Mouse (Mus musculus): ENCODE data around the gene Carm1. TPM values are rescaled to one million over a fixed set of nuclear protein-coding genes. Genes with fewer than 3 reads are reported as not detected.
A peak's percentile ranks its signal among the peaks of the same experiment; 100 is the strongest.

The Carm1 gene
- polyA plus RNA-seq, 1 experiment from 2014 or later: 10.8 TPM

- H3K9me3 ChIP-seq (ENCODE audit: low read length): no peaks in the 10 kb centered on the region
- DNase-seq (ENCODE audit: low spot score) (no peak), ATAC-seq (no peak)
- TF ChIP-seq EP300 (IDR thresholded peaks at IDR 0.05): no peak
- H3K9ac ChIP-seq (replicated peaks; ENCODE audit: low read depth): no peak overlapping the region
- H3K27me3 ChIP-seq (replicated peaks; ENCODE audit: insufficient read depth, low read length): no peaks in the 10 kb centered on the region
- 89% methylated on average over 15 of the region's 15 CpGs for WGBS
- no peak overlapping the region for H3K4me2 ChIP-seq (replicated peaks; ENCODE audit: low read depth, low read length)
- peaks cover 22% of the 10 kb centered on the region for H3K36me3 ChIP-seq (ENCODE audit: insufficient read depth, low read length)
- H3K4me1 ChIP-seq (ENCODE audit: insufficient read depth, low read depth, low read length): no peaks in the 10 kb centered on the region
- no peak overlapping the region for H3K27ac ChIP-seq (ENCODE audit: low read length)
- no peak overlapping the region for H3K4me3 ChIP-seq (ENCODE audit: low read depth, low read length)
Observed at GRCm38 (mm10) chr9:21507753-21508430, 38.8 kb upstream of the Carm1 start.

GRCm38 (mm10) chr9:21508871-21509404, 37.8 kb upstream of the Carm1 start:
- TF ChIP-seq EP300 (IDR thresholded peaks at IDR 0.05): no peak
- H3K4me2 ChIP-seq (replicated peaks; ENCODE audit: low read depth, low read length): peak overlapping the region; percentile 58; the same call in 1 of the 2 replicates

GRCm38 (mm10) chr9:21509772-21510688, 36.7 kb upstream of the Carm1 start, which contains the start of gene Tmed1:
Gene Tmed1, minus strand, starts transcription at chr9:21510252.
- Histone ChIP-seq H3K27me3 (replicated peaks; ENCODE audit: insufficient read depth, low read length) (no peaks in the 10 kb centered on the region), H3K27ac (ENCODE audit: low read length) (peak within 1 kb of the TSS; percentile 88), H3K4me1 (ENCODE audit: insufficient read depth, low read depth, low read length) (no peaks in the 10 kb centered on the region), H3K4me2 (replicated peaks; ENCODE audit: low read depth, low read length) (peak within 1 kb of the TSS; percentile 58), H3K36me3 (ENCODE audit: insufficient read depth, low read length) (peaks cover 17% of the 10 kb centered on the region), H3K4me3 (ENCODE audit: low read depth, low read length) (peak within 1 kb of the TSS; percentile 53), H3K9ac (replicated peaks; ENCODE audit: low read depth) (peak within 1 kb of the TSS; percentile 45; the same call in 1 of the 2 replicates), H3K9me3 (ENCODE audit: low read length) (no peaks in the 10 kb centered on the region)
- under 1% methylated on average over 44 of the region's 44 CpGs for WGBS
- TF ChIP-seq EP300 (IDR thresholded peaks at IDR 0.05) (peak; percentile 92), CTCF (IDR thresholded peaks at IDR 0.05) (no peak)
- DNase-seq (ENCODE audit: low spot score): peak; percentile 99
- peak; percentile 98 for ATAC-seq

More at GRCm38 (mm10) chr9:21508871-21509404, 37.8 kb upstream of the Carm1 start:
- Histone ChIP-seq H3K36me3 (ENCODE audit: insufficient read depth, low read length) (peaks cover 22% of the 10 kb centered on the region), H3K9ac (replicated peaks; ENCODE audit: low read depth) (no peak overlapping the region), H3K27me3 (replicated peaks; ENCODE audit: insufficient read depth, low read length) (no peaks in the 10 kb centered on the region), H3K4me1 (ENCODE audit: insufficient read depth, low read depth, low read length) (no peaks in the 10 kb centered on the region), H3K4me3 (ENCODE audit: low read depth, low read length) (no peak overlapping the region), H3K27ac (ENCODE audit: low read length) (no peak overlapping the region), H3K9me3 (ENCODE audit: low read length) (no peaks in the 10 kb centered on the region)
- ATAC-seq (no peak), DNase-seq (ENCODE audit: low spot score) (no peak)
- WGBS: 55% methylated on average over 7 of the region's 7 CpGs

- Histone ChIP-seq H3K27me3 (replicated peaks; ENCODE audit: insufficient read depth, low read length) (no peaks in the 10 kb centered on the region), H3K4me2 (replicated peaks; ENCODE audit: low read depth, low read length) (peak overlapping the region; percentile 58), H3K4me1 (ENCODE audit: insufficient read depth, low read depth, low read length) (no peaks in the 10 kb centered on the region), H3K9me3 (ENCODE audit: low read length) (no peaks in the 10 kb centered on the region), H3K4me3 (ENCODE audit: low read depth, low read length) (peak overlapping the region; percentile 53), H3K9ac (replicated peaks; ENCODE audit: low read depth) (0 out of 2 replicates have a peak overlapping the region, but pooled peaks have one; percentile 33), H3K27ac (ENCODE audit: low read length) (no peak overlapping the region), H3K36me3 (ENCODE audit: insufficient read depth, low read length) (peaks cover 14% of the 10 kb centered on the region; the same call in 1 of the 2 replicates)
- TF ChIP-seq CTCF (IDR thresholded peaks at IDR 0.05) (no peak), EP300 (IDR thresholded peaks at IDR 0.05) (no peak)
- no peak for DNase-seq (ENCODE audit: low spot score)
- peak; percentile 3; the same call in 1 of the 2 replicates for ATAC-seq
- 2% methylated on average over 7 of the region's 7 CpGs for WGBS
Observed at GRCm38 (mm10) chr9:21510689-21511015, 36.0 kb upstream of the Carm1 start.

GRCm38 (mm10) chr9:21511052-21511451, 35.6 kb upstream of the Carm1 start:
- TF ChIP-seq EP300 (IDR thresholded peaks at IDR 0.05): no peak
- TF ChIP-seq CTCF (IDR thresholded peaks at IDR 0.05): no peak
- no peak for DNase-seq (ENCODE audit: low spot score)
- Histone ChIP-seq H3K4me2 (replicated peaks; ENCODE audit: low read depth, low read length) (peak overlapping the region; percentile 58), H3K27ac (ENCODE audit: low read length) (no peak overlapping the region), H3K9ac (replicated peaks; ENCODE audit: low read depth) (0 out of 2 replicates have a peak overlapping the region, but pooled peaks have one; percentile 33), H3K27me3 (replicated peaks; ENCODE audit: insufficient read depth, low read length) (no peaks in the 10 kb centered on the region), H3K4me1 (ENCODE audit: insufficient read depth, low read depth, low read length) (no peaks in the 10 kb centered on the region), H3K36me3 (ENCODE audit: insufficient read depth, low read length) (0 out of 2 replicates have a peak, but pooled peaks cover 10% of the 10 kb centered on the region), H3K9me3 (ENCODE audit: low read length) (no peaks in the 10 kb centered on the region), H3K4me3 (ENCODE audit: low read depth, low read length) (no peak overlapping the region)
- no peak for ATAC-seq
- 73% methylated on average over 9 of the region's 9 CpGs for WGBS

- Histone ChIP-seq H3K4me3 (ENCODE audit: low read depth, low read length) (no peak overlapping the region), H3K4me1 (ENCODE audit: insufficient read depth, low read depth, low read length) (no peaks in the 10 kb centered on the region), H3K27ac (ENCODE audit: low read length) (no peak overlapping the region), H3K27me3 (replicated peaks; ENCODE audit: insufficient read depth, low read length) (no peaks in the 10 kb centered on the region), H3K4me2 (replicated peaks; ENCODE audit: low read depth, low read length) (no peak overlapping the region), H3K9me3 (ENCODE audit: low read length) (no peaks in the 10 kb centered on the region), H3K36me3 (ENCODE audit: insufficient read depth, low read length) (0 out of 2 replicates have a peak, but pooled peaks cover under 1% of the 10 kb centered on the region), H3K9ac (replicated peaks; ENCODE audit: low read depth) (no peak overlapping the region)
- ATAC-seq (no peak), DNase-seq (ENCODE audit: low spot score) (no peak)
- TF ChIP-seq EP300 (IDR thresholded peaks at IDR 0.05) (no peak), CTCF (IDR thresholded peaks at IDR 0.05) (no peak)
- WGBS: 98% methylated on average over 4 of the region's 4 CpGs
Observed at GRCm38 (mm10) chr9:21513466-21513865, 33.2 kb upstream of the Carm1 start.
